Mouse (Mus musculus) adrenal gland, postnatal 25 days (tissue): ENCODE results near the gene Rundc3a. TPM values are rescaled to one million over a fixed set of nuclear protein-coding genes. Genes with fewer than 3 reads are reported as not detected.

Experiments
- DNase-seq: peaks from one replicate; pipeline ENCODE4 v3.0.0; 2021; ENCODE audit warnings: mixed read lengths
- total RNA-seq: library from RNA; stranded (reverse); gene quantifications from 2 replicates; pipeline ENCODE4 v1.2.3, GENCODE M21; 2021

The Rundc3a gene
- total RNA-seq, 1 experiment from 2014 or later = 39.7 TPM

DNA sequence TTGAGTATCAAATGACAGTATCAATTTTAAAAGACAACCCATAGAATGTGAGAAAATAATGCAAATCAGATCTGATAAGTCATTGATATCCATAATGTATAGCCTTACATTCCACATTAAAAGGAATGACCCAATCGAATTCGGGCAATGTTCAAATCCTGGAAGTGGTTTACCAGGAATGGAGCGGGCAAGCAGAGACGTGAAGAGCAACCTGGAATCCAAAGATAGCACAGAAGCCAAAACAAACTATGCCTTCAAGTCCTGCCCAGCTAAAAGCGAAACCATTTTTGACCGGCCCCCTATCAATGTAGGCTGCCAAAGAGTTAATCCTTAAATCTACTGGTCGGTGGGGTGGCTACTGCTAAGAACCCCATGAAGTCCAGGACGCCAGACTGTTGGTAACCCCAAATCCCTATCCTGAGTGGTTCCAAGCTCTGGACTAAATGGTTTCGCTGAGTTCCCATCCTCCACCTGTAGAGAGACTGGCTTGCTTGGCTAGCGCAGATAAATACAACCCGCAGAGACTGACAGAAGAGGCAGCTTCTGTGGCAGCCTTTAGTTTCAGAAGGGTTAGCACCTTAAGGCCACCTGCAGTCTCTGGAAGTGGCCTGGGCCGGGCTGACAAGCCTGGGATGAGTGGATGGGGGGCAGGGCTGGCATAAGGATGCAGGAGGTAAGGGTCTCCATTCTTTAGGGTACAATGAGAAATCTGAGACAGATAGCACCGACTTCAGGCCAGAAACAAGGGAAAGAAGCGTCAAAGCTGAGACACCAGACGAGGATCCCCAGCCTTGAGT, 564 bp upstream of the Rundc3a start:
- DNase-seq = no peak

DNA sequence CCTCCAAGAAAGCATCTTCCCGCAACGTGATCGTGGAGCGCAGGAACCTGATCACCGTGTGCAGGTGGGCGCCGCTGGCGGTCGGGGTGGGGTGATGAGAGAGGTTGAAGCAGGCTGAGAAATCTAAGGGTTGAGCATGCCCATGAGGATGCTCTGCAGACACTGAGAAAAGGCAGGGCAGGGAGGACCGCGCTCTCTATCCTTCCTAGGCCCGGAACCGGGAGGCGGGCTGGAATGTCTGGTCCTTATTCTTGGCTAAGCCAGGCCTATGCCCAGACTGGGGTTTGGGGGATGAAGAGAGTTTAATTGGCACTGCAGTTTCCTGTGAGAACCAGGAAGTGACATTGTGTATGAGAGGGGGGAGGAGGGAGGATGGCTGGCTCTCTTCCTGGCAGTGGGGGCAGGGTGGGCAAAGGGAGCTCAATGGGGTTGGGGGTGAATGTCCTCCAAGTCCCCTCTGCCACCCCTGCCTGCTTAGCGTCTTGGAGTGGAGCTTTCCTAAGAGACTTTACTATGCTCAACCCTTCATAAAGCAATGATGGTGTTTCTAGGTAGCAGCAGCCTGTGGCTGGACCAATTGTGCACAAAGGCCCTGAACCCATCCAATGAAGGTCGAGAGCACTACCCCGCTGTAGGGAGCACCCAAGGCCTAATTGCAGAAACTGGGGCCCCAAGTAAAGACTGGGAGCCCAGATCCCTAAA, 667 bp downstream of the Rundc3a start:
- DNase-seq = no peak

- DNase-seq = no peak
Measured at GRCm38 (mm10) chr11:102394421-102395124, 1.4 kb downstream of the Rundc3a start.

- no peak for DNase-seq
Measured at GRCm38 (mm10) chr11:102395250-102395649, 2.0 kb downstream of the Rundc3a start.

DNA sequence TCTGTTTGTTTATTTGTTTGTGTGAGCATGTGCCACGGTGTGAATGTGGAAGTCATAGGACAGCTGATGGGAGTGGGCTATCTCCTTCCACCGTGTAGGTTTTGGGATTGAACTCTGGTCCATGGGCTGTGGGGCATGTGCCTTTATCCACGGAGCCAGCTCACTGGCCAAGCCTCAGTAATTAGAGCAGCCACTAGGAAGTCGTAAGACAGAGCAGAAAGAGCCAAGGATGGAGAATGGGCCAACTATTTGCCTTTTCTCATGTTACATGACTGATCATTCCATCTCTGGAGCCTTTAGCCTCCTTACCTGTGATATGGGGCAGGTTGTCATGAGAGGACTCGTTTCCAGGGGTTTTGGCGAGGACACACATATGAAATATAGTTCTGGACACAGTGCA, 3.1 kb downstream of the Rundc3a start:
- no peak for DNase-seq

GRCm38 (mm10) chr11:102396671-102397141, 3.5 kb downstream of the Rundc3a start:
- DNase-seq = no peak

DNA sequence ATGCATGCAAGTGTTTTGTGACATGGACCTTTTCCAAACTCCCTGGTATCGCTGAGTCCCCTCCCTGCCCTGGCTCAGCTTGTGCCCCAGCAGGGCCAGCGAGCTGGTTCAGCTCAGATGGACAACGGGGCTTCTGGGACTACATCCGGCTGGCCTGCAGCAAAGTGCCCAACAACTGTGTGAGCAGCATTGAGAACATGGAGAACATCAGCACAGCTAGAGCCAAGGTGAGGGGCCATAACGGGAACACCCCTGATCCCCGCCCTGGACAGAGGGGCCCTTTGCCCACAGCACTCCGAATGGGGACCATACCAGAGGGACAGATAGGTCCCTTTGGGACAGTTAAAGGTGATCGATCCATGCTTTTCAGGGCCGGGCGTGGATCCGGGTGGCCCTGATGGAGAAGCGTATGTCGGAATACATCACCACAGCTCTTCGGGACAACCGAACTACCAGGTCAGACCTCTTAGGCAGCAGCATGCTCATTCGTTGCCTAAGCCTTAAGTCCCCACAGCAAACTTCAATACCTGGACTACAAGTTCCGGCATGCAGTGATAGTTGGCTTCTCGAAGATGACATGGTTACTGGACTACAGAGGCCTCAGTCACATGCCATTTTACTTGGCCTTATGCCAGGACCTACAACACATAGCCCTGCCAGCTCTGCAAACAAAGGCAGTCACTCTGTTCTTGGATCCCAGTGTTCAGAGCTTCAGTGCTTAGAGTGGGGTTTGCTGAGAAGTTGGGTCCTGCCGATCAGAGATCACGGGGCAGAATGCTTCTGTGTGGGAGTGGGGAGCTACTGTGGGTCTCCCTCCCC, 5.0 kb downstream of the Rundc3a start:
- no peak for DNase-seq

- no peak for DNase-seq
Measured at GRCm38 (mm10) chr11:102399107-102399506, 5.9 kb downstream of the Rundc3a start.

GRCm38 (mm10) chr11:102399610-102400072, 6.4 kb downstream of the Rundc3a start:
- DNase-seq = no peak

DNA sequence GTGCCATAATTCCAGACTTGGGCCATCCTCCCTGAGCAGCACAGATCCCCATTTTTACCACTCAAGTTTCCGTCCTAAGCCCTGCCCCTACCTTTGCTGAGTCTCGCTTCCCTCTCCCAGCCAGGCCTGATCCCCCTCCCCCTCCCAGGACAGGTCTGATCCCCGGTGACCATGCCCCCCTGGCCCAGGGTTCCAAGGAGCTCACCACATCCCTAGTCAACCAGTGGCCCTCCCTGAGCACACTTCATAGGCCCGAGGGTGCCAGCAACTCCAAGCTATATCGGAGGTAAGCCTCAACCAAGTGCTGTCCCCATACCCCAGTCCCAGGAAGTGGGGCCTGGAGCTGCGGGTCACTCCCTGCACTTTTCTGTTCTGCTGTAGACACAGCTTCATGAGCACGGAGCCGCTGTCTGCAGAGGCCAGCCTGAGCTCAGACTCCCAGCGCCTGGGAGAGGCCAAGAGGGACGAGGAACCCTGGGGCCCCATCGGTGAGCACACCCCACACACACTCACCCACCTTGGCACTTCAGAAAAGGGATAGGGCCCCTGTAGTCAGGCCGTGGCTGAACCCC, 7.4 kb downstream of the Rundc3a start:
- no peak for DNase-seq

DNA sequence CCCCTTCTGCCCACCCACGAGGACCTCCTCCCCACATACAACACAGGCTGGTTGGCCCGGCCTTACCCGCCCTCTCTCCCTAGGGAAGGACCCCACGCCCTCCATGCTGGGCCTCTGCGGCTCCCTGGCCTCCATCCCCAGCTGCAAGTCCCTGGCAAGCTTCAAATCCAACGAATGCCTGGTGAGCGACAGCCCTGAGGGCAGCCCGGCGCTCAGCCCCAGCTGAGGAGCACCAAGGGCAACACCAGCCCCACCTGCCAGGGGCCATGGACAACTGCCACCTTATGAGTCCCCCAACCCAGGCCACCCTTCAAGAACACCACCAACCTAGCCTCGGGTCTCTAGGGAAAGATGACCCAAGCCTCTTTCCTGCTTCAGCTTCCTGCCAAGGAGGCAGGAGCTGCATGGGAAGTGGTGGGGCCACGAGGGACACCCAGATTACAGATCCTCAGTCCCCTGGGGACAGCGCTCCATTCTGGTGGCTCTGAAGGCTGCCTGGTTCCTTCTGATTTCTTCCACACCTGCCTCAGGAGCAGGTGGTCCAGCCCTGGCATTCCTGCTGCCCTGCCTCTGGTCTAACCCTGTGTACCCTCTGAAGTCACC, 8.8 kb downstream of the Rundc3a start:
- DNase-seq = no peak

DNA sequence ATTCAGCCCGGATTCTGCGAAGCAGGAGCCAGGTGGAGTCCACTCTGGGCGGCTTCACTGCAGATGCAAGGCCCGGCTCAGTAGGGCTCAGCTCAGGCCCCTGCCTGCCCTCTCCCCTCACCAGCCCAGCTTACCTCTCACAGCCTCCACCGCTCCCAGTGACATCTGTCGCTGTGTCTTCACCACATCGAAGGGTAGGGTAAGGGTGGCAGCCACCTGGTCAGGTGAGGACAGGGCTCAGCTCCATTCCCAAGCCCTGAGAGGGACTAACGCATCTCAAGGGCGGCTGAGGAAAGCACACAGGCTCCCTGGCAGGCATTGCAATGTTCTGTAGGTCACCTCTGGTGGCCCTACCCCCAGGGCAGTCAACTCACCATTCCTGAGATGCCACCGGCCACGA, 10.5 kb downstream of the Rundc3a start:
- no peak for DNase-seq

DNA sequence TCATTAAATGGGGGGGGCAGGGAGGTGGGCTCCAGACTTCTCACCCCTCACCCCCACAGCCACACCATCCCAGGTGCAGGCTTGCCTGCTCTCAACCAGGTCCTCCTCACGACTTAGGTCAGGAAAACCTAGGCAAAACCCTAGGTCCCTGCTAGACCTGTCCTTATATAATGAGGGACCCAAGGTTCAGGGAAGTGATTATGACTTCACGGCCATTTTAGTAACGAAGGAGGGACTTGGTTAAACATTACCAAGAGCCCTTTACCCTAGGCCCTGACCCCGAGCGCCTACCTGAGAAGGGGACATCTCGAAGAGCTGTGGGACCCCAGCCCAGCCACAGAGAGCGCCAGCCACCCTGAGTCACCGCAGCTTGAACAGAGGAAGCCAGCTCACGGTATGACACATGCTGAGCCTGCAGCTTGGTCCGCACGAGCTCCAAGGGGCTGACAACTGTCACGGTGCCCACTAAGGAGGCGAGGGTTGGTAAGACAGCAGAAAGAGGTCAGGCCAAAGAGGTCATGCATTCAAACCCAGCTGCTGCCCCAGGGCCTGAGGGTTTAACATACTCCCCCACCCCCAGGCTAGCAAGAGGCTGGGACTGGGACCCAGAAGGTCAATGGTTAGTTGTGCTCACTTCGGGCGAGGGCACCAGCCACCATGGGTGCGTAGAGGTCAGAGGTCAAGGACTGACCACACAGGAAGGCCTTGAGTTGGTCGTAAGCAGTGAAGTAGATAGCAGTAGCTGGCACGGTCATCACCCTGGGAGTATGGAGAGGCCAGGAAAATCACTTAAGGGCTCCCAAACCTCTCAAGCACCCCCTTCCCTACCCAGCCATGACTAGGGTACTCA, 11.2 kb downstream of the Rundc3a start:
- no peak for DNase-seq

GRCm38 (mm10) chr11:102405544-102406285, 12.5 kb downstream of the Rundc3a start:
- no peak for DNase-seq

DNA sequence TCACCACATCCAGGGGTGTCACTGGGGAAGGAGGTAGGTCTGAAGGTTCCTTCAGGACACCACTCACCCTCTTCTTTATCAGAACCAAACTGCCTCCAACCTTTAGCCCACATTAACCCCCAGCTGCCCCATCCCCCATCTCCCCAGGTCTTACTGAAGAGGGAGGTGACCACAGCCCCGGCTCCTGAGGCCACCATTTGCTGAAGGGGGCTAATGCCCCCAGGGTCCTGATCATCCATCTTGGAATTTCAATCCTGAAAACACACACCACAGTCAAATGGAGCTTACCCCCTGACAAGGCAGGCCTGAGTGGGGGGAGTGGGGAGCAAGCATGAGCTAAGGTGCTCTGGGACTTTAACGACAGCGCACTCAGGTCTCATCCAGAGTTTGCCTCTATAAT, 13.2 kb downstream of the Rundc3a start:
- DNase-seq = no peak

- DNase-seq = peak; percentile 96
Measured at GRCm38 (mm10) chr11:102406900-102407833, 14.0 kb downstream of the Rundc3a start.

- DNase-seq = no peak
Measured at GRCm38 (mm10) chr11:102407834-102408215, 14.6 kb downstream of the Rundc3a start, which contains the start of gene Slc25a39. Gene Slc25a39 (minus strand): TSS chr11:102407946.

- DNase-seq = peak; percentile 95
Measured at GRCm38 (mm10) chr11:102408344-102408876, 15.2 kb downstream of the Rundc3a start.
